Mouse (Mus musculus) thymus, postnatal 25 days (tissue): ENCODE measurements at regions not wholly inside any gene's neighbourhood (a gene's known extent, or its start where the extent isn't known, plus 50 kb on each side); places are given as distances from the start of the nearest gene placed in this dataset.

Experiments used
- DNase-seq: peaks from one replicate; pipeline ENCODE4 v3.0.0; 2022

- DNase-seq: no peak
Measured at GRCm38 (mm10) chr12:71578006-71578405, 252.9 kb upstream of the Daam1 start.

GRCm38 (mm10) chr12:71578912-71579311, 252.0 kb upstream of the Daam1 start:
- no peak for DNase-seq

DNA sequence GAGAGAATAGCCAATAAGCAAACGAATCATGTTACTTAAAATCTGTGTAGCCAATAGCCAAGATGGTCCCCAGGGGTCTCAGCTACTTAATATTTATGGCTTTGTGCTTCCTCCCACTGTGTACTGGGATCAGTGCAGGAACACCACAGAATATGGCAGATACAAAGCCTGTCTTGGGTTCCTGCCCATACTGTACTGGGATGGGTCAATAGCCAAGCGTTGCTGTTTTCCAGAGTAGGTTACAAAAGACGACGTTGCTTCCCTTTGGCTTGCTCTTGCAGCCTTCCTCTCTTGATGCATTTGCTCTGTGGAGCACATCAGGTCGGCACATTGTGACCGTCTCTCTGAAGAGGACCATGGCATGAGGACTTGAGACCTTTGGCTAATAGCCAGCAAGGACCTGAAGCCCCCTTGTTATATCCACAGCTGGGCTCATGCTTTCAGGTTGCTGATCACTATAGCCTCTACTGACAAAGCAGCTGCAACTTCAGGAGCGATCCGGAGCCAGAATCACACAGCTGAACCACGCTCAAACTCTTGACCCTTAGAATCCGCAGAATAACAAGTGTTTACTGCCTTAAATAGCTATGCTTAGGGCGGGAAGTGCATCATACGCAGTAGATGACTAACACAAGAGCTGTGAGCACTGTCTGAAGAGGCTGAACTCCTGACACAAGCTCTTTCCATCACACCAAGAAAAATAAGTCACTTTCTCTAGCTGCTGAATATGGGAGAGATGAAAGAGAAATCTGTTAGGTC, 250.2 kb upstream of the Daam1 start:
- DNase-seq: no peak

GRCm38 (mm10) chr12:71584618-71585017, 246.3 kb upstream of the Daam1 start:
- no peak for DNase-seq

DNA sequence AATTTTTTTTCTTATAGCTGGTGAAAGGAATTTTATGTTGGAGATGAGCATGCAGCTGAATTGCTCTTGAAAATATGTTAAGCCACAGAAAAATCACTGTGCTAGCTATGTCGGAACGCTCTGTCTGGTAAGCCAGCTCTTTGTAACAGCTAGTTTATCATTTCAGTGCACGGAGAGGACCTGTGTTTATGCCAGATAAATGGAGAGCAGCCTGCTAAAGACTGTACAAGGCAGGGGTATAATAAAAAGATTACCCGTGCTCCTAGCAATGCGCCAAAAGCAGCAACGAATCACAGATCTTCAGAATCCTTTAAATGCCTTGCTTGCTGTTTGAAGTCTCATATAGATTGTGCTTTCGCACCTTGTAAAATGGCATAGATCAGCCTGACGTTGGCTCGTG, 232.2 kb upstream of the Daam1 start:
- no peak for DNase-seq

- no peak for DNase-seq
Measured at GRCm38 (mm10) chr12:71601091-71601690, 229.7 kb upstream of the Daam1 start.

- DNase-seq: no peak
Measured at GRCm38 (mm10) chr12:71603136-71603535, 227.7 kb upstream of the Daam1 start.

GRCm38 (mm10) chr12:71606366-71606765, 224.5 kb upstream of the Daam1 start:
- DNase-seq: no peak

DNA sequence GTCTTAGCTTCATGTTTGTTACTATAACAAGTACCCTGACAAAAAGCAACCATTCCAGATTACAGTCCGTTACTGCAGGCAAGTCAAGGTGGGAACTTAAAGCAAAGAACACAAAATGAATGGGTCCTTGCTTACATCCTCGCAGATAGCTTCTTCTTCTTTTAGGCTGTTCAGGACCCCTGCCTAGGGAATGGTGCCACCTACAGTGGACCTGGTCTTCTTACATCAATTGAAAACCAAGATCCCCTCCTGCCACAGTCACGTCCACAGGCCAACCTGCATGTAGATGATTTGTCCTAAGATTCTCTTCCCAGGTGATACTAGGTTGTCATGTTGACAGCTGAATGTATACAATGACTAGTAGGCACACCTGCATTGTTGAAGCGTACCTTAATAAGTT, 222.9 kb upstream of the Daam1 start:
- no peak for DNase-seq

- DNase-seq: no peak
Measured at GRCm38 (mm10) chr12:71613326-71613725, 217.6 kb upstream of the Daam1 start.

GRCm38 (mm10) chr12:71614945-71615344, 215.9 kb upstream of the Daam1 start:
- no peak for DNase-seq

GRCm38 (mm10) chr12:71615383-71615782, 215.5 kb upstream of the Daam1 start:
- no peak for DNase-seq

DNA sequence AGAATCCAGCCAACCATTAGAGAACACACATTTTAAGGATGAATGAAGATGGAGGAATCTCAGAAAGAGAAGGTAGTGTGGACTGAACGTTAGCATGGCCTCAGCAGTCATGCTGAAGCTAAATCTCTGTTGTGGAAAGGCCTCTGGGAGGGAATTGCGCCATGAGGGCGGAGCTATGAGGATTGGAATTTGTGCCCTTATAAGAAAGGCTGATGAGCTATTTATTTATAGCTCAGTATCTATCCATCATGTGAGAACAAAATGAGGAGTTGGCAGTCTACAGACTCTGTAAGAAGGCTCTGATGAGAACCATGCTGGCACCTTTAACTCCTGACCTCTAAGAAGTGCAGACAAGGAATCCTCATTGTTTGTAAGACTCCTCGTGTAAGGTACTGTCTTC, 214.8 kb upstream of the Daam1 start:
- DNase-seq: no peak

- no peak for DNase-seq
Measured at GRCm38 (mm10) chr12:71618466-71618865, 212.4 kb upstream of the Daam1 start.

DNA sequence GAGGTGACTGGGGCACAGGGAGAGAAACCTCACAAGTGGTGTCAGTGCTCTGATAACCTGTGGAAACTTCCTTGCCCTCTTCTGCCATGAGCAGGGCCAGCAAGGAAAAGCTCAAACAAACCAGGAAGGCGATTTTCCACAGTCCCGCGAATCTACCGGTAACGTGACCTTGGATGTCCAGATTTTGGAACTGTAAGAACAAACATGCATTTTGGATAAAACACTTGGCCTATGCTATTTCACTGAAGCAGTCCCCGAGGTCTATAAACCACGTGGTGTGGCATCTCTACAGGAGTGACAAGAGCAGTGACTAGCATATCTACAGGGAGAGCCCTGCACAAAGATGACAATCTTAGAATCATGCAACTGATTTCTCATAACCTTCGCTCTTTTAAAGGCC, 211.9 kb upstream of the Daam1 start:
- no peak for DNase-seq

DNA sequence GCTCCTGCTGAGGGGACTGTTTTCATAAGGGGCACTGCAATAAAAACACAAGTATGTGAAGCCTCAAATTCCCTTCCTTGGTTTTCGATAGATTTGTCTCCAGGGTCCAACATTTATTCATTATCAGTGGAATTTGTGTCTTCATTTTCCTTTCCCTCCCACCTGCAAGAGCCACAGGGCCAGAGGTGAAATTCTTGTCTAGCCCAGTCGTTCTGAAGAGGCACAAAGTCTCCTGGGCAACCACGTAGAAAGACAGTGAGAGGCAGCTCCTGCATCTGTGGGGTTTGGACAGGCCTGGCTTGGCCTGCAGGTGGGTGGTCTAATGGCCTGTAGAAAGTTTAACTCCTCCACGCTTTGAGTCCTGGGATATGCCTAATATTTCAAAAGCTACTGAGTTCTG, 211.3 kb upstream of the Daam1 start:
- no peak for DNase-seq

- DNase-seq: no peak
Measured at GRCm38 (mm10) chr12:71621542-71621941, 209.3 kb upstream of the Daam1 start.

- no peak for DNase-seq
Measured at GRCm38 (mm10) chr12:71622761-71623160, 208.1 kb upstream of the Daam1 start.

DNA sequence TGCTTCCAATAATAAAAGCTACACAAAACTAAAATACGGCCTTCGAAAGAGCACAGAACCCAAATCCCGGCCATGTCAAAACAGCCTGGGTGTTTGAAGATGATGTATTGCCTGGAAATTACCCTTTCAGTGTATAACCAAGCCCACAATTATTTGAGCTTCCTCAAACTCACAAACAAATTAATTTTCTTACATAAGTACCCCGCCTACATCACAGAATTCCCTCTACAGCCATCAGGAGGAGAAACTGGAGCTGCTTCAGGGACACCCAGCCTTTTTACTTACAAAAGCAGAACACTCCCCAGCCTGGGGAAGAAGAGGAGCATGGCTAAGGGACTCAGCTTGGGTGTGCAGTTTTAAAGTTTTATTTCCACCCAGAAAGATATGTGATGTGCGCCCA, 207.6 kb upstream of the Daam1 start:
- DNase-seq: no peak

DNA sequence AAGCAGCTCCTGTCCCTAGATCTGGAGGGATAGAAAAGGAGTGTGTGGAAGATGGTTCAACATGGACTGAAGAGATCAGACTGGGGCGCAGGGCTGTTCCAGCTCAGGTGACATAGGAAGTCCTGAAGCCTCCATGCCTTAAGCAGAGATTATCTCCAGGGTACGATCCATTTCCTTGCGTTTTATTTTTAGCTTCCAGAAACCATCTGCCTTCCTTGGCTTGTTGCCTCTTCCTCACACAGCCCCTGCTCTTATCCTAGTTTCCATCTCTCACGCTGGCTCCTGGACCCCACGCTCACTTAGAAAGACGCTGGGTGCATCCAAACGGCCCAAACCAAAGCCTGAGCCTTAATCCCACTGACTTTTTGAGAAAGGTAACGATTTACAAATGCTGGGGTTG, 206.8 kb upstream of the Daam1 start:
- DNase-seq: no peak

DNA sequence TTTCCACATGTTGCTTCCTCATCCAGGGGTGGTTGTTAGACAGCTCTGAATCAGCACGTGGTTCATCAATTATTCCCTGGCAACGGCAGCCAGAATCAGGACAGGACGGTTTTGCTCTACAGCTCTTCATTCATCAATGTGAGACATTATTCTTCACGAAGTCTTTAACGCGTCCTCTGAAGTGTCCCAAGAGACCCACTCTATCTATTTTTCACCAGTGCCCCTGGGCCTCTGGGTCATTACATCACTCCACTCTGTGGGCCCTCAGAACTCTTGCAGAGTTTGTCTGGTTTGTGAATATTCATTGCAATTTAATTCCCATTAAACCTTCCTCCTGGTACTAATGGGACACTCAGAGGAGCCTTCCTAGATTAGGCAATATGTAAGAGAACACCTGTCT, 206.2 kb upstream of the Daam1 start:
- DNase-seq: no peak

DNA sequence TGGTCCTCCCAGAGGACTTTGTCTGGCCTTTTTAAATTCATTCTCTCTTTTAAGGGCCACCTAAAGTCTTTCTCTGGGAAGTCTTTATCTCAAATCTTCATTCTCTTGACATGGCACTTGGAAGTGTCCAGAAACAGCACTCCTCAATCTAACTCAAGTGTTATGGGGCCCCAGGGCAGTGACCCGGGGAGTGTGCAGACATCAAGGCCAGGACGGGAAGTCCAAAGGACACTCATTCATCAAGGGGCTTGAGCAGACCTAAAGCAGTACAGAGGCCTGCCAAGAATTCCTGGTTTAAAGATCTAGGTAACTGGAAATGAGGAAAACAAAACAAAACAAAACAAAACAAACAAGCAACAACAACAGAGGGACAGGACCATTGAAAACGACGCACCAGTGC, 205.8 kb upstream of the Daam1 start:
- no peak for DNase-seq

- DNase-seq: no peak
Measured at GRCm38 (mm10) chr12:71626801-71627200, 204.1 kb upstream of the Daam1 start.

GRCm38 (mm10) chr12:71627421-71628339, 203.2 kb upstream of the Daam1 start:
- DNase-seq: no peak
